Mouse (Mus musculus) stomach, postnatal 0 days (tissue): Measurements from ENCODE around the gene Atat1.
"Not testable (repeated sequence)": the region's sequence is repeated elsewhere in the genome, so short reads cannot be mapped to it uniquely, and the experiment has no call there.

Experiments
- CTCF ChIP-seq: IDR thresholded peaks from 2 replicates; pipeline ENCODE4 v1.5.1; 2016; ENCODE audit warnings: antibody characterized with exemption, low read depth, mild to moderate bottlenecking, moderate library complexity
- EP300 ChIP-seq: optimal IDR thresholded peaks from 2 replicates; pipeline ENCODE3; 2016; ENCODE audit warnings: antibody characterized with exemption

DNA sequence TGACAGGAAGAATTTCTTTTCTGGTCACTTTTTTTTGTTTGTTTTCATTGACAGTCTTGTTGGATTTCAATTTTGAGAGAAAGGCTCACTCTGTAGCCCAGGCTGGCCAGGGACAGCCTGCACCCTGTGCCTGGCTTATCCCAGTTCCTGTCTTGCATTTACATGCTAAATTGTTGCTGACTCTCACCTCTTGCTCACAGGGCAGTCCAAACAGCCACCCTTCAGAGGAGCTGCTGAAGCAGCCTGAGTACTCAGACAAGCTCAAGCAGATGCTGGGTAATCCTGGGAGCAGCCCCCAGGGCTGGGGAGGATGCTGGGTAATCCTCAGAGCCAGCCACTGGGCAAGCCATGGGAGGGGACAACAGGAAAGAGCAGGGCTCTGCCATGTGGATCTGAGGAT is 41.1 kb upstream of the Atat1 start:
- TF ChIP-seq CTCF, EP300: not testable (repeated sequence)
